Mouse (Mus musculus) heart, embryonic 12.5 days (tissue): Measurements from ENCODE around the gene Tm2d1. TPM values are rescaled to one million over a fixed set of nuclear protein-coding genes. Genes with fewer than 3 reads are reported as not detected.

Experiments
- ATAC-seq: fragments of 200-750 bp; cut with Nextera tagmentation; 2 replicates; pipeline ENCODE4 v1.8.0; 2017; ENCODE audit warnings: moderate TSS enrichment, moderate library complexity; ENCODE audit not compliant: insufficient number of reproducible peaks, low FRiP score
- H3K27ac ChIP-seq: fragments of 300-500 bp; sonication (generic); 2 replicates; pipeline ENCODE4 v1.5.1; 2016; ENCODE audit warnings: mild to moderate bottlenecking, moderate library complexity; ENCODE audit not compliant: poor library complexity, severe bottlenecking
- H3K27me3 ChIP-seq: fragments of 300-500 bp; sonication (generic); replicated peaks from 2 replicates; pipeline ENCODE4 v1.6.1; 2016; ENCODE audit warnings: mild to moderate bottlenecking, moderate library complexity
- H3K36me3 ChIP-seq: fragments of 300-500 bp; sonication (generic); 2 replicates; pipeline ENCODE4 v1.6.1; 2016; ENCODE audit warnings: mild to moderate bottlenecking, moderate library complexity
- H3K4me1 ChIP-seq: fragments of 300-500 bp; sonication (generic); replicated peaks from 2 replicates; pipeline ENCODE4 v1.6.1; 2016; ENCODE audit warnings: mild to moderate bottlenecking
- H3K4me2 ChIP-seq: fragments of 300-500 bp; sonication (generic); 2 replicates; pipeline ENCODE4 v1.6.1; 2016; ENCODE audit warnings: mild to moderate bottlenecking, moderate library complexity
- H3K4me3 ChIP-seq: fragments of 300-500 bp; sonication (generic); 2 replicates; pipeline ENCODE4 v1.5.1; 2016; ENCODE audit warnings: mild to moderate bottlenecking
- H3K9ac ChIP-seq: fragments of 300-500 bp; sonication (generic); 2 replicates; pipeline ENCODE4 v1.6.1; 2016; ENCODE audit warnings: mild to moderate bottlenecking, moderate library complexity
- H3K9me3 ChIP-seq: fragments of 300-500 bp; sonication (generic); replicated peaks from 2 replicates; pipeline ENCODE4 v1.6.1; 2016; ENCODE audit warnings: mild to moderate bottlenecking, moderate library complexity
- WGBS: fragments of 180-500 bp; shearing (Covaris S2); methylation state at CpG from one replicate; pipeline ENCODE4 v1.1.7; 2016; 5-methylcytosine and 5-hydroxymethylcytosine counted together
- polyA plus RNA-seq: library from polyadenylated mRNA; unstranded; fragments of >200 nt; fragmentation: Nextera tagmentation; extraction: Ambion mirVana; gene quantifications from 2 replicates; pipeline ENCODE4 v1.2.1, GENCODE M21; 2016

Tm2d1 gene
- polyA plus RNA-seq, 1 experiment from 2014 or later, result 107 TPM

- H3K4me2 ChIP-seq, result no peak overlapping the region
- no peaks in the 10 kb centered on the region for H3K9me3 ChIP-seq
- peaks cover 21% of the 10 kb centered on the region for H3K36me3 ChIP-seq
- no peak overlapping the region for H3K27ac ChIP-seq
- ATAC-seq, result no peak
- H3K27me3 ChIP-seq, result no peaks in the 10 kb centered on the region
- H3K9ac ChIP-seq, result no peak overlapping the region
- peaks cover 6% of the 10 kb centered on the region for H3K4me1 ChIP-seq
- 94% methylated on average over 2 of the region's 2 CpGs for WGBS
- H3K4me3 ChIP-seq, result no peak overlapping the region
These were observed 6.2 kb downstream of the Tm2d1 start for GRCm38 (mm10) chr4:98376943-98377342.

GRCm38 (mm10) chr4:98375401-98375800 lies 7.7 kb downstream of the Tm2d1 start:
- H3K4me2 ChIP-seq, result no peak overlapping the region
- H3K9ac ChIP-seq, result no peak overlapping the region
- no peaks in the 10 kb centered on the region for H3K9me3 ChIP-seq
- peaks cover 24% of the 10 kb centered on the region for H3K36me3 ChIP-seq
- H3K4me1 ChIP-seq, result peaks cover 2% of the 10 kb centered on the region; the same call in 1 of the 2 replicates
- no peak for ATAC-seq
- no peak overlapping the region for H3K4me3 ChIP-seq
- WGBS, result 46% methylated on average over 4 of the region's 4 CpGs
- no peak overlapping the region for H3K27ac ChIP-seq
- H3K27me3 ChIP-seq, result no peaks in the 10 kb centered on the region

- no peak overlapping the region for H3K4me3 ChIP-seq
- H3K4me2 ChIP-seq, result no peak overlapping the region
- peaks cover 58% of the 10 kb centered on the region for H3K36me3 ChIP-seq
- ATAC-seq, result no peak
- H3K4me1 ChIP-seq, result no peaks in the 10 kb centered on the region
- H3K27me3 ChIP-seq, result no peaks in the 10 kb centered on the region
- WGBS, result 93% methylated on average over 9 of the region's 9 CpGs
- H3K9ac ChIP-seq, result no peak overlapping the region
- H3K27ac ChIP-seq, result no peak overlapping the region
- H3K9me3 ChIP-seq, result no peaks in the 10 kb centered on the region
These were observed 24.9 kb downstream of the Tm2d1 start for GRCm38 (mm10) chr4:98358034-98358809.

GRCm38 (mm10) chr4:98348580-98348979 lies 34.5 kb downstream of the Tm2d1 start:
- H3K27ac ChIP-seq, result no peak overlapping the region
- H3K9ac ChIP-seq, result no peak overlapping the region
- 0 out of 2 replicates have a peak, but pooled peaks cover 4% of the 10 kb centered on the region for H3K36me3 ChIP-seq
- 59% methylated on average over 5 of the region's 5 CpGs for WGBS
- no peak overlapping the region for H3K4me2 ChIP-seq
- no peak for ATAC-seq
- no peaks in the 10 kb centered on the region for H3K27me3 ChIP-seq
- no peak overlapping the region for H3K4me3 ChIP-seq
- H3K4me1 ChIP-seq, result peaks cover 6% of the 10 kb centered on the region; the same call in 1 of the 2 replicates
- H3K9me3 ChIP-seq, result 0 out of 2 replicates have a peak, but pooled peaks cover 3% of the 10 kb centered on the region

- no peak overlapping the region for H3K4me2 ChIP-seq
- 0 out of 2 replicates have a peak, but pooled peaks cover 5% of the 10 kb centered on the region for H3K9me3 ChIP-seq
- H3K9ac ChIP-seq, result no peak overlapping the region
- no peaks in the 10 kb centered on the region for H3K36me3 ChIP-seq
- no peak overlapping the region for H3K4me3 ChIP-seq
- no peak overlapping the region for H3K27ac ChIP-seq
- peaks cover 6% of the 10 kb centered on the region; the same call in 1 of the 2 replicates for H3K4me1 ChIP-seq
- ATAC-seq, result no peak
- 77% methylated on average over 10 of the region's 10 CpGs for WGBS
- H3K27me3 ChIP-seq, result no peaks in the 10 kb centered on the region
These were observed 37.3 kb downstream of the Tm2d1 start for GRCm38 (mm10) chr4:98345783-98346182.

GRCm38 (mm10) chr4:98339992-98340564 lies 43.0 kb downstream of the Tm2d1 start:
- no peak for ATAC-seq
- WGBS, result 79% methylated on average over 10 of the region's 10 CpGs

GRCm38 (mm10) chr4:98338636-98339630 lies 44.2 kb downstream of the Tm2d1 start:
- Histone ChIP-seq H3K27me3 (no peaks in the 10 kb centered on the region), H3K4me1 (no peaks in the 10 kb centered on the region), H3K9ac (no peak overlapping the region), H3K4me3 (no peak overlapping the region), H3K4me2 (no peak overlapping the region), H3K9me3 (0 out of 2 replicates have a peak, but pooled peaks cover 5% of the 10 kb centered on the region), H3K27ac (no peak overlapping the region), H3K36me3 (no peaks in the 10 kb centered on the region)
- 73% methylated on average over 14 of the region's 14 CpGs for WGBS
- no peak for ATAC-seq

More at GRCm38 (mm10) chr4:98339992-98340564, 43.0 kb downstream of the Tm2d1 start:
- H3K9me3 ChIP-seq, result 0 out of 2 replicates have a peak, but pooled peaks cover 5% of the 10 kb centered on the region
- H3K4me3 ChIP-seq, result no peak overlapping the region
- no peak overlapping the region for H3K9ac ChIP-seq
- no peaks in the 10 kb centered on the region for H3K36me3 ChIP-seq
- no peaks in the 10 kb centered on the region for H3K4me1 ChIP-seq
- no peak overlapping the region for H3K4me2 ChIP-seq
- H3K27ac ChIP-seq, result no peak overlapping the region
- H3K27me3 ChIP-seq, result no peaks in the 10 kb centered on the region

- Histone ChIP-seq H3K4me2 (no peak overlapping the region), H3K4me3 (no peak overlapping the region), H3K27ac (no peak overlapping the region), H3K4me1 (no peaks in the 10 kb centered on the region), H3K9ac (no peak overlapping the region), H3K36me3 (no peaks in the 10 kb centered on the region), H3K27me3 (no peaks in the 10 kb centered on the region), H3K9me3 (no peaks in the 10 kb centered on the region)
- WGBS, result 57% methylated on average over 5 of the region's 5 CpGs
- no peak for ATAC-seq
These were observed 45.9 kb downstream of the Tm2d1 start for GRCm38 (mm10) chr4:98337197-98337596.

GRCm38 (mm10) chr4:98335726-98336125 lies 47.4 kb downstream of the Tm2d1 start:
- Histone ChIP-seq H3K4me3 (no peak overlapping the region), H3K27ac (no peak overlapping the region), H3K4me2 (no peak overlapping the region), H3K4me1 (no peaks in the 10 kb centered on the region), H3K9ac (no peak overlapping the region), H3K27me3 (no peaks in the 10 kb centered on the region), H3K36me3 (no peaks in the 10 kb centered on the region), H3K9me3 (0 out of 2 replicates have a peak, but pooled peaks cover 3% of the 10 kb centered on the region)
- no peak for ATAC-seq
- WGBS, result 76% methylated on average over 8 of the region's 8 CpGs

- peak overlapping the region; percentile 78 for H3K4me2 ChIP-seq
- ATAC-seq, result peak; percentile 87
- H3K36me3 ChIP-seq, result no peaks in the 10 kb centered on the region; the same call in 1 of the 2 replicates
- peaks cover 6% of the 10 kb centered on the region; the same call in 1 of the 2 replicates for H3K9me3 ChIP-seq
- peak overlapping the region; percentile 58 for H3K27ac ChIP-seq
- peak overlapping the region; percentile 48 for H3K4me3 ChIP-seq
- no peaks in the 10 kb centered on the region for H3K27me3 ChIP-seq
- H3K4me1 ChIP-seq, result peaks cover 6% of the 10 kb centered on the region; the same call in 1 of the 2 replicates
- WGBS, result under 1% methylated on average over 29 of the region's 29 CpGs
- H3K9ac ChIP-seq, result peak overlapping the region; percentile 74
These were observed 60.9 kb downstream of the Tm2d1 start for GRCm38 (mm10) chr4:98322223-98322622.
